Mouse (Mus musculus) yolk sac, embryonic 10.5 days (tissue): Measurements from ENCODE around the gene Hsd3b7.
A peak's percentile ranks its signal among the peaks of the same experiment; 100 is the strongest.
"Not testable (repeated sequence)": the region's sequence is repeated elsewhere in the genome, so short reads cannot be mapped to it uniquely, and the experiment has no call there.

Experiments
- DNase-seq: peaks from one replicate; pipeline ENCODE4 v3.0.0-alpha.2; 2017; ENCODE audit warnings: low spot score

The Hsd3b7 gene

GRCm38 (mm10) chr7:127817053-127817452, 16.6 kb downstream of the Hsd3b7 start:
- no peak for DNase-seq

DNA sequence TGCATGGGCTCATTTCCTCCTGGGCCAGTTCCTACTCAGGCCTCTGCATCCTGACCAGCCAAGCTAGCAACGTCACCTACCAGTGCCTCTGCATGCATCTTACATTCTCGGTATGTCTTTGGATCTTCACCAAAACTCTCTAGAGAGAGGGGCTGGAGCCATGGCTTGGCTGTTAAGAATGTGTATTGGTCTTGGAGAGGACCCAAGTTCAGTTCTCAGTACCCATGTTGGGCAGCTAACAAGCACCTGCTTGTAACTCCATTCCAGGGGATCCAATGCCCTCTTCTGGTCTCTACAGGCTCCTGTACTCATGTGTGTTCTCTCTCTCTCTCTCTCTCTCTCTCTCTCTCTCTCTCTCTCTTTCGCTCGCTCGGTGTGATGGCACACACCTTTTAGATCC, 17.4 kb downstream of the Hsd3b7 start:
- DNase-seq, result no peak

DNA sequence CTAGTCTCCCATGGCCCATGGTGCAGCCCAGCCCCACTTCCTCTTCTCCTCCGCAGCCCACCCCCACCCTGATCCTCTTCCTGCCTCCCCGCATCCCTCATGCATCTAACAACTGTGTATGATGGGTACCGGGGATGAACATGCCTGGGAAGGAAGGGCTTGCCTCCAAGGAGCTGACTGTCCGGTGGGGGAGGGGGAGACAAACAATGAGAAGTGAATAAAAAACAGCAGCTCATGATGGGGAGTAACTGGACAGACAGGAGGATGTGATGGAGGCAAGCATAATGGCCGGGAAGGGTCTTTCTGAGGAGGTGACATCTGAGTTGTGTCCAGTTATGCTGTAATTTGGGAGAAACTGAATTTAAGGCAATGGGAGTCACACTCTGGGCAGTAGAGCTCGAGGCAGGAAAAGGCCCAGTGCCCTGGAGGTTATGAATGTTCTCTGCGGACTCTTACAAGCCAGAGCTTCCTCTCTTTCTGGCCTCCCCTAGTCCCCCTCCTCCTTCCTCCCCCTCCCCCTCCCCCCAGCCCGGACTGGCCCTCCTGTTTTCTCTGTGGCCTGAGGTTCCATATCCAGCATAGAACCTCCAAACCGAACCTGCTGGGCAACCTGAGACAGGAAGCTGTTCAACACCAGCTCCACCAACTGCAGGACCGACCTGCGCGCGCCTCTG, 20.6 kb downstream of the Hsd3b7 start:
- DNase-seq, result no peak

DNA sequence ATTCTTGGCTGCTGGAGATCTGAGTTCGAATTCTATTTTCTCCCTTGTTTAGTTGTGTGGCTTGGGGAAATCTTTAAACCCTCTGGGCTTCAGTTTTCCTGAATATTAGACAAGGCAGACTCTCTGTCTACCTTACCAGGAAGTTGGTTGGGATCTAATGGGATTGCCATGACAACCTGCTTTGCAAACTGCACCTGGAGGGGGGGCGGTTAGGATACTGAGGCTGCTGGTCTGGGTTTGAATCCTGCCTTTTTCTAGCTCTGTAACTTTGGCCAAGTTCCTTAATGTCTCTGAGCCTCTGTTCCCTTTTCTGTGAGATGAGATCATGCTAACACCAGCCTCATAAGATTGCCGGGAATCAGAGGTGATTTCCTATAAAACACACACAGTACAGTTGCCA, 22.1 kb downstream of the Hsd3b7 start:
- no peak for DNase-seq

DNA sequence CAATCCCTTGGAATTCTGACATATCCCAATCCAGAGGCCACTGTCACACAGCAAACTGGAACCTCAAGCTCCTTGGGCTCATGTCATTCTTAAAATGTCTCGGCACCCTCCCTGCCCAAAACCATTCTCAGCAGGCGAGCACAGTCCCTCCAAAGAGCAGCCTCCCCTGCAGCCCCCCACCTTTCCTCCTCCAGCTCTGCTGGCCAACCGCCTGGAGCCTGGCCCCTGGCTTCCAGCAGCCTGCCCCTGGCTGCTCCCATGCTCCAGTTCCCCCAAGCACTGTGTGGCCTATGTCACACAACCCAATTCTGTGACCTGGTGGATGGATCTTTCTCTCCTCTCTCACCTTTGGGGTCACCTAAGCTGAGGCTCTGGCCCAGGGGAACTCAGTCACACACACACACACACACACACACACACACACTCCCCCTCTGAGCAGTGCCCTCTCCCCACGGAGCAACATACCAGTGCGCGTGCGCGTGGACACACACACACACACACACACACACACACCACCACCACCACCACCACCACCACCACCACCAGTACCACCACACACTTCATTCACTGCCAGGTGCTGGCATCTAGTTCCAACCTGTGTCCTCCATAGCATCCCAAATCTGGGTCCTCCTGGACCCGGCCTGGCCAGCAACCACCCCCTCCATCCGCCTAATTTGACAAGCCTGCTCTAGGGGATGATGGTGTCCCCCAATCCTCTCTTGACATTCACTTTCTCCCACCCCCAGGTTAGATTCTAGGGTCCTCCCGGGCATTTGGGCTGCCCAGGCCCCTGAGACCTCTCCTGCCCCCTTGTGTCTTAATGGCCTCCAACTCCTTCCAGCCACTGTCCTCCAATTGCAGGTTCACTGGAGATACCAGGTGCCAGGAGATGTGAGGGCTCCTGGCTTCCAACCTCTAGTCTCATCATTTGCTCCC, 23.1 kb downstream of the Hsd3b7 start:
- DNase-seq, result no peak

- DNase-seq, result no peak
Observed at GRCm38 (mm10) chr7:127824176-127824871, 23.9 kb downstream of the Hsd3b7 start, which contains the start of the genes Stx4a and Stx1b. Gene Stx4a, plus strand, starts transcription at chr7:127824294. Gene Stx1b, minus strand, starts transcription at chr7:127824549.

- DNase-seq, result no peak
Observed at GRCm38 (mm10) chr7:127835550-127835949, 35.1 kb downstream of the Hsd3b7 start.

DNA sequence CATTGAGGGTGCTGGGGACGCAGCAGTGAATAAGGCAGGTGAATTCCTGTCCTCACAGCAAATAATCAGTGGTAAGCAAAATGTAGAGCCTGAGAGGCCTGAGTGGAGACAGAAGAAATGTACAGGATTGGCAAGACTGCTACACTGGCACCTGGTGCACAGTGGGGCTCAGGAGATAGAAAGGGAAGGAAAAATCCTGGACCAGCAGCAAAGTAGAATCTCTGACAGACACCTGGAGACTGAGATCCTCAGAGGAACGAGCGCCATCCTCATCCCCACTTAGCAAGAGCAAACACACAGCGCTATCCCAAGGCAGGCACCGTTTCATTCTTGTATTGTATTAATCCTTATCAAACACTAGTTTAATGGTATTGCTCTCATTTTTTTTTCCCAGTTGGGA, 37.1 kb downstream of the Hsd3b7 start:
- DNase-seq, result no peak

DNA sequence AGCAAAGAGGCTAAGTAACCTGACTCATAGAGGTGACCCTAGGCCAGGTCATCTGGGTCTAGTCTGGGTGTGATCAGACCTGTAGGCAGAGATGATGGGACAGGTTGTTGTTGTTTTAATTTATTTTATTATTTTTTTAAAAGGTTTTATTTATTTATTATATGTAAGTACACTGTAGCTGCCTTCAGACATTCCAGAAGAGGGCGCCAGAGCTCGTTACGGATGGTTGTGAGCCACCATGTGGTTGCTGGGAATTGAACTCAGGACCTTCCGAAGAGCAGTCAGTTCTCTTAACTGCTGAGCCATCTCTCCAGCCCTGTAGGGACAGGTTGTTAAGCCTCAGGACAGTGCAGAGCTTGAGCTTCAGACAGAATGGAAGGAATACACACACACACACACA, 37.5 kb downstream of the Hsd3b7 start:
- DNase-seq, result not testable (repeated sequence)

- DNase-seq, result not testable (repeated sequence)
Observed at GRCm38 (mm10) chr7:127840031-127840430, 39.6 kb downstream of the Hsd3b7 start.

DNA sequence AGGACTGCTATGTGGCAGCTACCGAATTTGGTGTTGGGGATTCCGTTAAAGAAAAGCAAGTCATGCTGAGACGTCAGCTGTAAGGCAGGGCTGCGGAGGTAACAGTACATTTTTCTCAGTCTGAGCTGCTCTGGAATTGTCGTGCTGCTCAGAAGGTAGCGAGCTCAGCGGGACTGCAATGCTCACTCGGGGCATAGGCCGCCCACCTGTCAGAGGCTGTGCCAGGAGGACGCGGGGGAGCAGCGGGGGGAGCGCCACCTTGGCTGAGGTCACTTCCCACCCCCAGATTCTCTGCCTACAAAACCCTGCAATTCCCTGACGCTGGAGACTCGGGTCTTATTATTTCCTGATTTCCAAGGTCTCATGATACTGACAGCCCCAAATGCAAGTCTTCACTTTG, 40.5 kb downstream of the Hsd3b7 start:
- DNase-seq, result no peak

- peak; percentile 91 for DNase-seq
Observed at GRCm38 (mm10) chr7:127841340-127842000, 41.1 kb downstream of the Hsd3b7 start.

GRCm38 (mm10) chr7:127842001-127842718, 41.8 kb downstream of the Hsd3b7 start:
- peak; percentile 81 for DNase-seq

DNA sequence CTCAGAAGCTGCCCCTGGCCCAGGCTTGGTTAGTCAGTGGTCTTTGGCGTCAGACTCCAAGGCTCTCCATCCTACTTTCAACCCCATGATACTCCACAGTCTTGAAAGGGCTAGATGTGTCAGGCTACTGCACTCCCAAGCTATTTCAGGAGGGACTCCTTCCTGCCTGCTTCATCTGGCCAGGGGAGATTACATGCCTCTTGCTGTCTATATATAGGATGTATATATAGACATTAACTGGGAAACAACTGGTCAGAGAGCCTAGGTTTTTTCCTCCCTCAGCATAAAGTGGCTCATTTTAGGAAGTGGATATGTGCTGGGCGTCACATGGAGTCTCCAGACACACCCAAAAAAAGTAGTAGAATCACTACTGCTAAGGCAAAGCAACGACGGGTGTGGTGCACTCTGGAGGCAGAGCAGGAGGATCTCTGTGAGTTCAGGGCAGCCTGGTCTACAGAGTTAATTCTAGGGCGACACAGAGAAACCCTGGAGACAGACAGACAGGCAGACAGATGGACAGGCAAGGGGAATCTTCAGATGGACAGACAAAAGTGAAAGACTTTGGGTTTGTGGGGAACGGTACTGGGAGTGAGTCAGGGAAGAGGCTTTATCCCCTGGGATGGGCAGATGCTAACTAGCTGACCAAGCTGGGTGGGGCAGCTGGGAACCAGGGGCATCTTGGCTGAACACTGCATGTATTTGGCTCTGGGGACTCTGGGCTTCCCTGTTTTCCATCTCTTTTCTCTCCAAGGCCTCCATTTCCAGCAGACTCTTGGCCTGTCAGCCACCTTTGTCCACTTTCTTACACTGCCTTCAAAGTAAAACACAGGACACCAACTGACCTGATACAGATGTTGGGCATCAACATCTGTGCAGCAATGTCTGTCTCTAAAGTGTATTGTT, 49.8 kb downstream of the Hsd3b7 start:
- no peak for DNase-seq

GRCm38 (mm10) chr7:127850906-127851305, 50.5 kb downstream of the Hsd3b7 start:
- no peak for DNase-seq
